ENCODE assay signal across 22 mouse cellular contexts in the genomic region with DNA sequence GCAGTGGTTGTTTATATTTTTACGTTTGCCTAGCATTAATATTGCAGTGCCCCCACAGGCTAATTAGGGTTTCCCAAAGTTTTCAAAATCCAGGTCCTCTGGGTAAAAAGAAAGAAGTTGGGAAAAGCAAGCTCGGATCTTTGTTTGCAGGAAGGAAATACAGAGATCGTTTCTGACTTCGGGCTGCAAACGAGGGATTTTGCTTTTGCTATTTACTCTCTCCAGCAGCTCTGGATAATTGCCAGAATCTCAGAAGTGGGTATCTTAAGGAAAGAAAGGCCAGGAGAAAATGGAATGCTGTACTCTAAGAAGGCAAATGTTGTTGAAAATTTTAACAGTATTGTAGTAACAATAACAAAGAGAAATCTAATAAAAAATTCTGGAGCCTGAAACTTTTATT. TPM values are rescaled to one million over a fixed set of nuclear protein-coding genes. Genes with fewer than 3 reads are reported as not detected.
A peak's percentile ranks its signal among the peaks of the same experiment; 100 is the strongest.
DNase-seq lines count a peak whose midpoint lies in the region; ATAC-seq lines count a peak whose summit lies in the region.
"Had no signal": no experiment of that assay in that cellular context is flagged by ENCODE, and none has a peak within 500 bp of the region (broad histone marks: within the 10 kb centered on the region; RNA-seq: fewer than 3 reads in every experiment).

No protein-coding gene starts in this region.

- H3K36me3 ChIP-seq in forebrain, embryonic 10.5 days (replicated peaks) = no peaks in the 10 kb centered on the region
- no peaks in the 10 kb centered on the region for H3K36me3 ChIP-seq in hindbrain, embryonic 12.5 days
- H3K36me3 ChIP-seq in midbrain, embryonic 14.5 days (ENCODE audit: control insufficient read depth, insufficient read depth, low read length) = no peaks in the 10 kb centered on the region
- H3K36me3 ChIP-seq: kidney, embryonic 15.5 days; lung, embryonic 15.5 days had no signal

- ATAC-seq in hindbrain, embryonic 12.5 days (ENCODE audit: low FRiP score) = no peak
- ATAC-seq in midbrain, embryonic 14.5 days (ENCODE audit: low FRiP score, low TSS enrichment) = no peak

- WGBS in forebrain, embryonic 10.5 days = 33% methylated on average over 5 of the region's 5 CpGs
- 32% methylated on average over 5 of the region's 5 CpGs for WGBS in hindbrain, embryonic 12.5 days
- 12% methylated on average over 5 of the region's 5 CpGs for WGBS in midbrain, embryonic 14.5 days

- no peak overlapping the region for H3K9ac ChIP-seq in hindbrain, embryonic 12.5 days
- no peak overlapping the region for H3K9ac ChIP-seq in midbrain, embryonic 14.5 days (replicated peaks; ENCODE audit: low read length)
- H3K9ac ChIP-seq: kidney, embryonic 15.5 days; lung, embryonic 15.5 days had no signal

- peak overlapping the region; percentile 18; the same call in 1 of the 2 replicates for H3K4me3 ChIP-seq in forebrain, embryonic 10.5 days
- H3K4me3 ChIP-seq in hindbrain, embryonic 12.5 days = no peak overlapping the region
- H3K4me3 ChIP-seq in midbrain, embryonic 14.5 days (replicated peaks; ENCODE audit: low read depth, low read length) = no peak overlapping the region
- H3K4me3 ChIP-seq: kidney, embryonic 15.5 days; lung, embryonic 15.5 days had no signal

- peak; percentile 0 for DNase-seq in Muller cell, postnatal 12 days (ENCODE audit: inconsistent ontology term)
- DNase-seq in forebrain, embryonic 10.5 days (ENCODE audit: extremely low spot score, low spot score) = no peak
- peak; percentile 72 for DNase-seq in midbrain, embryonic 14.5 days
- DNase-seq in spleen, adult 12 weeks (ENCODE audit: low spot score) = no peak
- no peak for DNase-seq in gastrocnemius, adult 8-10 months (ENCODE audit: low spot score in 2 of 2)
- DNase-seq in lung, adult 18-20 months = no peak
- DNase-seq: adrenal gland, postnatal 36 days; cerebellum, adult 9-10 months; gastrocnemius, postnatal 25 days; layer of hippocampus, postnatal 36 days; thymus, adult 18-20 months had no signal

- no peaks in the 10 kb centered on the region for H3K9me3 ChIP-seq in forebrain, embryonic 10.5 days
- H3K9me3 ChIP-seq in hindbrain, embryonic 12.5 days (replicated peaks) = no peaks in the 10 kb centered on the region
- no peaks in the 10 kb centered on the region for H3K9me3 ChIP-seq in midbrain, embryonic 14.5 days (ENCODE audit: control insufficient read depth, low read length)
- H3K9me3 ChIP-seq: kidney, embryonic 15.5 days; lung, embryonic 15.5 days had no signal

- H3K4me1 ChIP-seq in forebrain, embryonic 10.5 days = peaks cover 24% of the 10 kb centered on the region
- H3K4me1 ChIP-seq in hindbrain, embryonic 12.5 days = peaks cover 15% of the 10 kb centered on the region
- H3K4me1 ChIP-seq in midbrain, embryonic 14.5 days (ENCODE audit: control insufficient read depth, insufficient read depth, low read length) = peaks cover 17% of the 10 kb centered on the region
- H3K4me1 ChIP-seq: kidney, embryonic 15.5 days; lung, embryonic 15.5 days had no signal

- H3K27me3 ChIP-seq in forebrain, embryonic 10.5 days (ENCODE audit: poor library complexity, severe bottlenecking) = peaks cover 7% of the 10 kb centered on the region
- H3K27me3 ChIP-seq in hindbrain, embryonic 12.5 days = peaks cover 40% of the 10 kb centered on the region
- H3K27me3 ChIP-seq in midbrain, embryonic 14.5 days (ENCODE audit: control insufficient read depth, insufficient read depth, low read length) = no peaks in the 10 kb centered on the region
- H3K27me3 ChIP-seq: kidney, embryonic 15.5 days; lung, embryonic 15.5 days had no signal

- peak overlapping the region; percentile 29 for H3K4me2 ChIP-seq in hindbrain, embryonic 12.5 days (replicated peaks)
- H3K4me2 ChIP-seq in midbrain, embryonic 14.5 days (ENCODE audit: low read length) = peak overlapping the region; percentile 34
- H3K4me2 ChIP-seq: kidney, embryonic 15.5 days; liver, embryonic 11.5 days; lung, embryonic 15.5 days had no signal

- H3K27ac ChIP-seq in forebrain, embryonic 10.5 days = peak overlapping the region; percentile 45
- no peak overlapping the region for H3K27ac ChIP-seq in hindbrain, embryonic 12.5 days
- 0 out of 2 replicates have a peak overlapping the region, but pooled peaks have one; percentile 9 for H3K27ac ChIP-seq in midbrain, embryonic 14.5 days (replicated peaks; ENCODE audit: low read depth, low read length)
- H3K27ac ChIP-seq: kidney, embryonic 15.5 days; lung, embryonic 15.5 days had no signal

RNA-seq across cellular contexts. Expression of gene Olig3, which starts 45.9 kb away (rescaled TPM):
- 2.1 and 8.1 TPM in 2 replicates for polyA plus RNA-seq in forebrain, embryonic 10.5 days (2016; fragmentation: Nextera tagmentation; extraction: Ambion mirVana)
- 40.8 and 46.1 TPM in 2 replicates for polyA plus RNA-seq in hindbrain, embryonic 12.5 days (2016; fragmentation: Nextera tagmentation; extraction: Ambion mirVana)
- polyA plus RNA-seq in midbrain, embryonic 14.5 days (2014; fragmentation: Nextera tagmentation; extraction: Ambion mirVana) = 1.7 and 2.0 TPM in 2 replicates
- total RNA-seq in gastrocnemius, adult 8-10 months (2022) = not detected
- total RNA-seq: adrenal gland, postnatal 36 days; gastrocnemius, postnatal 25 days; heart, adult 8-10 months; layer of hippocampus, postnatal 36 days; left cerebral cortex, postnatal 4 days had no signal
- polyA plus RNA-seq: heart, embryonic 16.5 days; kidney, embryonic 15.5 days; large intestine, adult 2 months; liver, embryonic 11.5 days; lung, embryonic 15.5 days; small intestine, adult 2 months; stomach, embryonic 14.5 days; urinary bladder, adult 2 months had no signal

Comparison
In these comparisons a context has a peak if more than half of its experiments do, and no peak if none do; other contexts are left out.
1. DNase-seq: peak in Muller cell, postnatal 12 days (single experiment) and midbrain, embryonic 14.5 days (single experiment); none in forebrain, embryonic 10.5 days (single experiment), spleen, adult 12 weeks (single experiment), gastrocnemius, adult 8-10 months (0 of 2) and lung, adult 18-20 months (0 of 2).